Mouse (Mus musculus): ENCODE data around the gene Shc1. TPM values are rescaled to one million over a fixed set of nuclear protein-coding genes. Genes with fewer than 3 reads are reported as not detected.
A peak's percentile ranks its signal among the peaks of the same experiment; 100 is the strongest.
"Not testable (repeated sequence)": the region's sequence is repeated elsewhere in the genome, so short reads cannot be mapped to it uniquely, and the experiment has no call there.

Gene Shc1
- polyA plus RNA-seq, 1 experiment from 2014 or later = 68.7 TPM

- Histone ChIP-seq H3K9me3 (ENCODE audit: control insufficient read depth, low read depth, low read length) (no peaks in the 10 kb centered on the region), H3K36me3 (ENCODE audit: control insufficient read depth, insufficient read depth, low read length) (peaks cover 38% of the 10 kb centered on the region), H3K9ac (replicated peaks; ENCODE audit: low read depth, low read length) (no peak overlapping the region), H3K4me2 (replicated peaks; ENCODE audit: low read depth, low read length) (no peak overlapping the region), H3K4me3 (ENCODE audit: low read depth, low read length) (no peak overlapping the region), H3K27ac (ENCODE audit: low read length) (no peak overlapping the region), H3K27me3 (ENCODE audit: control insufficient read depth, insufficient read depth, low read length) (no peaks in the 10 kb centered on the region), H3K4me1 (ENCODE audit: control insufficient read depth, insufficient read depth, low read length) (peaks cover 33% of the 10 kb centered on the region)
- no peak for ATAC-seq (ENCODE audit: insufficient number of reproducible peaks, insufficient read depth, low FRiP score, low read depth)
- 91% methylated on average over 4 of the region's 4 CpGs for WGBS
These were observed 7.6 kb downstream of the Shc1 start for GRCm38 (mm10) chr3:89425876-89426275.

GRCm38 (mm10) chr3:89429021-89429420 lies 10.8 kb downstream of the Shc1 start:
- H3K9me3 ChIP-seq (ENCODE audit: control insufficient read depth, low read depth, low read length); H3K27me3 ChIP-seq (ENCODE audit: control insufficient read depth, insufficient read depth, low read length); H3K4me3 ChIP-seq (ENCODE audit: low read depth, low read length); H3K4me2 ChIP-seq (replicated peaks; ENCODE audit: low read depth, low read length); H3K27ac ChIP-seq (ENCODE audit: low read length); H3K9ac ChIP-seq (replicated peaks; ENCODE audit: low read depth, low read length); ATAC-seq (ENCODE audit: insufficient number of reproducible peaks, insufficient read depth, low FRiP score, low read depth): not testable (repeated sequence)
- Histone ChIP-seq H3K36me3 (ENCODE audit: control insufficient read depth, insufficient read depth, low read length) (peaks cover 53% of the 10 kb centered on the region), H3K4me1 (ENCODE audit: control insufficient read depth, insufficient read depth, low read length) (peaks cover 12% of the 10 kb centered on the region)
- 80% methylated on average over 7 of the region's 7 CpGs for WGBS

- peak; percentile 99 for ATAC-seq (ENCODE audit: insufficient number of reproducible peaks, insufficient read depth, low FRiP score, low read depth)
- Histone ChIP-seq H3K4me2 (replicated peaks; ENCODE audit: low read depth, low read length) (peak within 1 kb of the TSS; percentile 83), H3K27ac (ENCODE audit: low read length) (peak within 1 kb of the TSS; percentile 91), H3K9me3 (ENCODE audit: control insufficient read depth, low read depth, low read length) (no peaks in the 10 kb centered on the region), H3K9ac (replicated peaks; ENCODE audit: low read depth, low read length) (peak within 1 kb of the TSS; percentile 90), H3K4me1 (ENCODE audit: control insufficient read depth, insufficient read depth, low read length) (peaks cover 6% of the 10 kb centered on the region), H3K27me3 (ENCODE audit: control insufficient read depth, insufficient read depth, low read length) (no peaks in the 10 kb centered on the region), H3K4me3 (ENCODE audit: low read depth, low read length) (peak within 1 kb of the TSS; percentile 98), H3K36me3 (ENCODE audit: control insufficient read depth, insufficient read depth, low read length) (peaks cover 43% of the 10 kb centered on the region)
- 3% methylated on average over 68 of the region's 68 CpGs for WGBS
These were observed 12.2 kb downstream of the Shc1 start, which contains the start of gene Pygo2 for GRCm38 (mm10) chr3:89430171-89431159. Gene Pygo2, plus strand, starts transcription at chr3:89430214.

- Histone ChIP-seq H3K9ac (replicated peaks; ENCODE audit: low read depth, low read length) (no peak overlapping the region), H3K36me3 (ENCODE audit: control insufficient read depth, insufficient read depth, low read length) (peaks cover 31% of the 10 kb centered on the region), H3K27ac (ENCODE audit: low read length) (no peak overlapping the region), H3K27me3 (ENCODE audit: control insufficient read depth, insufficient read depth, low read length) (no peaks in the 10 kb centered on the region), H3K4me1 (ENCODE audit: control insufficient read depth, insufficient read depth, low read length) (peaks cover 11% of the 10 kb centered on the region), H3K4me2 (replicated peaks; ENCODE audit: low read depth, low read length) (no peak overlapping the region), H3K9me3 (ENCODE audit: control insufficient read depth, low read depth, low read length) (no peaks in the 10 kb centered on the region), H3K4me3 (ENCODE audit: low read depth, low read length) (no peak overlapping the region)
- ATAC-seq (ENCODE audit: insufficient number of reproducible peaks, insufficient read depth, low FRiP score, low read depth) = no peak
- 86% methylated on average over 8 of the region's 8 CpGs for WGBS
These were observed 14.4 kb downstream of the Shc1 start for GRCm38 (mm10) chr3:89432606-89433005.

- Histone ChIP-seq H3K27me3 (ENCODE audit: control insufficient read depth, insufficient read depth, low read length) (no peaks in the 10 kb centered on the region), H3K4me3 (ENCODE audit: low read depth, low read length) (no peak overlapping the region), H3K9me3 (ENCODE audit: control insufficient read depth, low read depth, low read length) (no peaks in the 10 kb centered on the region), H3K4me2 (replicated peaks; ENCODE audit: low read depth, low read length) (no peak overlapping the region), H3K27ac (ENCODE audit: low read length) (no peak overlapping the region), H3K9ac (replicated peaks; ENCODE audit: low read depth, low read length) (no peak overlapping the region), H3K4me1 (ENCODE audit: control insufficient read depth, insufficient read depth, low read length) (peaks cover 11% of the 10 kb centered on the region), H3K36me3 (ENCODE audit: control insufficient read depth, insufficient read depth, low read length) (peaks cover 24% of the 10 kb centered on the region; the same call in 1 of the 2 replicates)
- ATAC-seq (ENCODE audit: insufficient number of reproducible peaks, insufficient read depth, low FRiP score, low read depth) = no peak
- 78% methylated on average over 11 of the region's 11 CpGs for WGBS
These were observed 16.3 kb downstream of the Shc1 start for GRCm38 (mm10) chr3:89434532-89434931.

GRCm38 (mm10) chr3:89435041-89435440 lies 16.8 kb downstream of the Shc1 start:
- Histone ChIP-seq H3K9me3 (ENCODE audit: control insufficient read depth, low read depth, low read length) (no peaks in the 10 kb centered on the region), H3K36me3 (ENCODE audit: control insufficient read depth, insufficient read depth, low read length) (peaks cover 24% of the 10 kb centered on the region; the same call in 1 of the 2 replicates), H3K4me3 (ENCODE audit: low read depth, low read length) (no peak overlapping the region), H3K4me2 (replicated peaks; ENCODE audit: low read depth, low read length) (no peak overlapping the region), H3K9ac (replicated peaks; ENCODE audit: low read depth, low read length) (no peak overlapping the region), H3K4me1 (ENCODE audit: control insufficient read depth, insufficient read depth, low read length) (peaks cover 11% of the 10 kb centered on the region), H3K27me3 (ENCODE audit: control insufficient read depth, insufficient read depth, low read length) (no peaks in the 10 kb centered on the region), H3K27ac (ENCODE audit: low read length) (no peak overlapping the region)
- 73% methylated on average over 7 of the region's 7 CpGs for WGBS
- no peak for ATAC-seq (ENCODE audit: insufficient number of reproducible peaks, insufficient read depth, low FRiP score, low read depth)

- 5% methylated on average over 16 of the region's 16 CpGs for WGBS
- no peaks in the 10 kb centered on the region for H3K27me3 ChIP-seq (ENCODE audit: control insufficient read depth, insufficient read depth, low read length)
- peak; percentile 86 for ATAC-seq (ENCODE audit: insufficient number of reproducible peaks, insufficient read depth, low FRiP score, low read depth)
- peak within 1 kb of the TSS; percentile 55 for H3K4me2 ChIP-seq (replicated peaks; ENCODE audit: low read depth, low read length)
- H3K9me3 ChIP-seq (ENCODE audit: control insufficient read depth, low read depth, low read length) = no peaks in the 10 kb centered on the region
- H3K36me3 ChIP-seq (ENCODE audit: control insufficient read depth, insufficient read depth, low read length) = peaks cover 24% of the 10 kb centered on the region; the same call in 1 of the 2 replicates
- H3K4me3 ChIP-seq (ENCODE audit: low read depth, low read length) = peak within 1 kb of the TSS; percentile 43
- H3K9ac ChIP-seq (replicated peaks; ENCODE audit: low read depth, low read length) = peak within 1 kb of the TSS; percentile 37
- peaks cover 6% of the 10 kb centered on the region for H3K4me1 ChIP-seq (ENCODE audit: control insufficient read depth, insufficient read depth, low read length)
- peak within 1 kb of the TSS; percentile 59; the same call in 1 of the 2 replicates for H3K27ac ChIP-seq (ENCODE audit: low read length)
These were observed 18.2 kb downstream of the Shc1 start, which contains the start of gene Pbxip1 for GRCm38 (mm10) chr3:89436176-89437113. Gene Pbxip1, plus strand, starts transcription at chr3:89436706.

GRCm38 (mm10) chr3:89437269-89437668 lies 19.0 kb downstream of the Shc1 start:
- 29% methylated on average over 5 of the region's 5 CpGs for WGBS
- peak overlapping the region; percentile 55 for H3K4me2 ChIP-seq (replicated peaks; ENCODE audit: low read depth, low read length)
- peak overlapping the region; percentile 43 for H3K4me3 ChIP-seq (ENCODE audit: low read depth, low read length)
- peak overlapping the region; percentile 59; the same call in 1 of the 2 replicates for H3K27ac ChIP-seq (ENCODE audit: low read length)
- 0 out of 2 replicates have a peak, but pooled peaks cover 5% of the 10 kb centered on the region for H3K4me1 ChIP-seq (ENCODE audit: control insufficient read depth, insufficient read depth, low read length)
- H3K9me3 ChIP-seq (ENCODE audit: control insufficient read depth, low read depth, low read length) = no peaks in the 10 kb centered on the region
- ATAC-seq (ENCODE audit: insufficient number of reproducible peaks, insufficient read depth, low FRiP score, low read depth) = peak; percentile 33; the same call in 1 of the 2 replicates
- peak overlapping the region; percentile 37 for H3K9ac ChIP-seq (replicated peaks; ENCODE audit: low read depth, low read length)
- no peaks in the 10 kb centered on the region for H3K27me3 ChIP-seq (ENCODE audit: control insufficient read depth, insufficient read depth, low read length)
- H3K36me3 ChIP-seq (ENCODE audit: control insufficient read depth, insufficient read depth, low read length) = peaks cover 20% of the 10 kb centered on the region; the same call in 1 of the 2 replicates
